In genomic region chr9:57420321-57421120, GRCm38 (mm10) we compare ENCODE assay signal across 8 mouse cellular contexts. TPM values are rescaled to one million over a fixed set of nuclear protein-coding genes. Genes with fewer than 3 reads are reported as not detected.
DNase-seq lines count a peak whose midpoint lies in the region; ATAC-seq and TF ChIP-seq lines count a peak whose summit lies in the region.

No protein-coding gene starts in this region.

- H3K4me1 ChIP-seq in embryonic facial prominence, embryonic 10.5 days = peaks cover 25% of the 10 kb centered on the region
- H3K4me1 ChIP-seq in intestine, postnatal 0 days (replicated peaks; ENCODE audit: control insufficient read depth, insufficient read depth, low read length) = peaks cover 20% of the 10 kb centered on the region

- DNase-seq in adrenal gland, adult 18-20 months (ENCODE audit: low spot score in 2 of 2) = peak; percentile 89 to 94
- no peak for DNase-seq in embryonic facial prominence, embryonic 10.5 days (ENCODE audit: low spot score)
- DNase-seq in left cerebral cortex, postnatal 25 days (ENCODE audit: low spot score in 2 of 2) = peak; percentile 84 to 90
- DNase-seq in spleen, adult 12 weeks (ENCODE audit: low spot score) = peak; percentile 19
- no peak for DNase-seq in c-Kit-positive CD71-positive TER-119-positive erythroid progenitor cells, embryonic 14.5 days (ENCODE audit: low spot score)

- H3K4me3 ChIP-seq in embryonic facial prominence, embryonic 10.5 days = no peak overlapping the region
- no peak overlapping the region for H3K4me3 ChIP-seq in intestine, postnatal 0 days (ENCODE audit: low read depth, low read length)

- H3K36me3 ChIP-seq in embryonic facial prominence, embryonic 10.5 days (replicated peaks) = no peaks in the 10 kb centered on the region
- H3K36me3 ChIP-seq in intestine, postnatal 0 days (ENCODE audit: control insufficient read depth, insufficient read depth) = no peaks in the 10 kb centered on the region; the same call in 1 of the 2 replicates

- H3K27ac ChIP-seq in embryonic facial prominence, embryonic 10.5 days (replicated peaks) = peak overlapping the region; percentile 72
- H3K27ac ChIP-seq in intestine, postnatal 0 days (ENCODE audit: low read depth, low read length) = peak overlapping the region; percentile 85

- peak; percentile 73 for ATAC-seq in granulocyte monocyte progenitor cell, adult 5-6 weeks (replicated peaks; ENCODE audit: poor library complexity, severe bottlenecking)
- ATAC-seq in intestine, postnatal 0 days = peak; percentile 86
- ATAC-seq in megakaryocyte progenitor cell, adult 5-6 weeks (replicated peaks; ENCODE audit: poor library complexity) = peak; percentile 82

- 58% methylated on average over 20 of the region's 20 CpGs for WGBS in embryonic facial prominence, embryonic 10.5 days
- 20% methylated on average over 20 of the region's 20 CpGs for WGBS in intestine, postnatal 0 days

- intact Hi-C loops in left cerebral cortex, postnatal 25 days (cut with DNase I) = no loop called here

- H3K9ac ChIP-seq in intestine, postnatal 0 days (ENCODE audit: low read depth, low read length) = no peak overlapping the region

- peak overlapping the region; percentile 4 for H3K4me2 ChIP-seq in intestine, postnatal 0 days (replicated peaks; ENCODE audit: low read depth)

- H3K27me3 ChIP-seq in embryonic facial prominence, embryonic 10.5 days (replicated peaks; ENCODE audit: low read depth, poor library complexity, severe bottlenecking) = no peaks in the 10 kb centered on the region
- H3K27me3 ChIP-seq in intestine, postnatal 0 days (replicated peaks; ENCODE audit: control insufficient read depth, insufficient read depth, low read length) = no peaks in the 10 kb centered on the region

- TF ChIP-seq CTCF in intestine, postnatal 0 days (IDR thresholded peaks at IDR 0.05; ENCODE audit: low read depth) = peak; percentile 43

- H3K9me3 ChIP-seq in embryonic facial prominence, embryonic 10.5 days = no peaks in the 10 kb centered on the region
- no peaks in the 10 kb centered on the region for H3K9me3 ChIP-seq in intestine, postnatal 0 days (ENCODE audit: control insufficient read depth)

RNA-seq across cellular contexts. Expression of gene Ppcdc, which starts 19.4 kb away (rescaled TPM):
- total RNA-seq in adrenal gland, adult 18-20 months (2021) = 10 to 100 TPM; 15.0 to 18.0 TPM
- 20.8 and 25.4 TPM in 2 replicates for polyA plus RNA-seq in embryonic facial prominence, embryonic 10.5 days (2016; fragmentation: Nextera tagmentation; extraction: Ambion mirVana)
- 19.4 and 25.2 TPM in 2 replicates for total RNA-seq in granulocyte monocyte progenitor cell, adult 5-6 weeks (2014; fragmentation: Nextera tagmentation)
- total RNA-seq in granulocyte monocyte progenitor cell, adult 5-6 weeks (2017) = 10.0 and 13.4 TPM in 2 replicates
- 17.3 and 18.8 TPM in 2 replicates for polyA plus RNA-seq in intestine, postnatal 0 days (2015; fragmentation: Nextera tagmentation; extraction: Ambion mirVana)
- 10 to 100 TPM; 15.5 to 16.5 TPM for total RNA-seq in left cerebral cortex, postnatal 25 days (2021)
- 13.4 and 15.4 TPM in 2 replicates for total RNA-seq in megakaryocyte progenitor cell, adult 5-6 weeks (2015)
- 15.9 and 19.1 TPM in 2 replicates for total RNA-seq in megakaryocyte progenitor cell, adult 5-6 weeks (2017)

RNA-seq across cellular contexts. Expression of gene Scamp5, which starts 47.3 kb away (rescaled TPM):
- 10 to 100 TPM in 1 of 2 experiments, 1 to 10 TPM in 1; 7.5 to 13.7 TPM for total RNA-seq in adrenal gland, adult 18-20 months (2021)
- 9.3 and 9.6 TPM in 2 replicates for polyA plus RNA-seq in embryonic facial prominence, embryonic 10.5 days (2016; fragmentation: Nextera tagmentation; extraction: Ambion mirVana)
- total RNA-seq in granulocyte monocyte progenitor cell, adult 5-6 weeks (2014; fragmentation: Nextera tagmentation) = 5.4 and 8.2 TPM in 2 replicates
- 1.6 and 2.2 TPM in 2 replicates for total RNA-seq in granulocyte monocyte progenitor cell, adult 5-6 weeks (2017)
- 15.9 and 16.8 TPM in 2 replicates for polyA plus RNA-seq in intestine, postnatal 0 days (2015; fragmentation: Nextera tagmentation; extraction: Ambion mirVana)
- total RNA-seq in left cerebral cortex, postnatal 25 days (2021) = 100 to 1,000 TPM; 403 to 415 TPM
- 0.77 and 1.9 TPM in 2 replicates for total RNA-seq in megakaryocyte progenitor cell, adult 5-6 weeks (2015)
- total RNA-seq in megakaryocyte progenitor cell, adult 5-6 weeks (2017) = 1.1 and 1.8 TPM in 2 replicates

Comparison
In these comparisons a context has a peak if more than half of its experiments do, and no peak if none do; other contexts are left out.
1. DNase-seq: peak in adrenal gland, adult 18-20 months (2 of 2), left cerebral cortex, postnatal 25 days (2 of 2) and spleen, adult 12 weeks (single experiment); none in embryonic facial prominence, embryonic 10.5 days (single experiment) and c-Kit-positive CD71-positive TER-119-positive erythroid progenitor cells, embryonic 14.5 days (single experiment).
2. RNA of gene Scamp5, which starts 47.3 kb away (total RNA-seq): 403 to 415 TPM in left cerebral cortex, postnatal 25 days; 7.5 to 13.7 TPM in adrenal gland, adult 18-20 months, 1.6 to 8.2 TPM in granulocyte monocyte progenitor cell, adult 5-6 weeks and 0.77 to 1.9 TPM in megakaryocyte progenitor cell, adult 5-6 weeks; every median in the first group is over 10 times any median in the second.
3. Peak in every context shown above with its lines, with median percentiles within 50 percentile points of each other: ATAC-seq.